Mouse (Mus musculus): Measurements from ENCODE around the gene Kcns1.

The Kcns1 gene

DNA sequence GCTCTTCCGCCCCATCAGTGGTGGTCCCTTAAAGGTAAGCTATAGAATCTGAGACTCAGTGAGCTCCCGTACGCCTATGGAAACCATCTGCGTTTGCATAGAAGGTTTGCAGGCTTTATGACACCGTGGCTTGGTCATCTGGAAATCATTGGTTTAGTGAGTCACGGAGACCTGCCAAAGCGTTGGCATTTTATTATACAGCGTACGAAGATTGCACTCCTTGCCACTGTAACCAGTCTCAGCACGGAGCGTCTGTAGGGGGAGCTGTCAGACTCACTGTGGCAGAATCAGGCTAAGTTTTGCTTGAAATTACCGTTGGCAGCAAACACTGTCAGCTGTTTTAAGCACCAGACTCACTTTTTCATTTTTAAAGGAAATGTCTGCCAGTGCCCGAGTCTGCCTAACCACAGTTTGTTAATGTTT, 44.4 kb downstream of the Kcns1 start:
- DNase-seq (ENCODE audit: low spot score in 2 of 2) = no peak

DNA sequence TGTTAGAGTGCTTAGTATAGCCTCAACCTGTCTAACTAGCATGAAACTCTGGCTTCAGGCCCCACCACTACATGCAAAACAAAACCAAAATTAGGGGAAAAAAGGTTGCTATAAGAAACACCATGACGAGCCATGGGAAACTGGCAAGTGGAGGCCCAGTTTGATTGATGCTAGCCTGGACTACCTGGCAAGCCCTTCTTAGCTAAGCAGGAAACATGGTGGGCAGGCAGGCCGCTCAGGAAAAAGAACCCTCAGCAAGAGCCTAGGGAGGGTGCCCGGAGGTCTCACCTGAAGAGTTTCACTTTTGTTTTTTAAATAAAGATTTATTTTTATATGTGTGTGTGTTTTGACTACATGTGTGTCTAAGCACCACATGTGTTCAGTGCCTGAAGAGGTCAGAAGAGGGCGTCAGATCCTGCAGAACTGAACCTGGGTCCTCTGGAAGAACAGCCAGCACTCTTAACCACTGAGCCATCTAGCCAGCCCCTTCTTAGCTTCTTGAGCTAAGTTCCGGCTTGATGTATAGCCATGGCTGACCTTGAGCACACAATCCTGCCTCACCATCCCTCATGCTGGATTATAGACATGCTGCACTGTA, 47.6 kb downstream of the Kcns1 start:
- DNase-seq (ENCODE audit: low spot score in 2 of 2) = no peak

DNA sequence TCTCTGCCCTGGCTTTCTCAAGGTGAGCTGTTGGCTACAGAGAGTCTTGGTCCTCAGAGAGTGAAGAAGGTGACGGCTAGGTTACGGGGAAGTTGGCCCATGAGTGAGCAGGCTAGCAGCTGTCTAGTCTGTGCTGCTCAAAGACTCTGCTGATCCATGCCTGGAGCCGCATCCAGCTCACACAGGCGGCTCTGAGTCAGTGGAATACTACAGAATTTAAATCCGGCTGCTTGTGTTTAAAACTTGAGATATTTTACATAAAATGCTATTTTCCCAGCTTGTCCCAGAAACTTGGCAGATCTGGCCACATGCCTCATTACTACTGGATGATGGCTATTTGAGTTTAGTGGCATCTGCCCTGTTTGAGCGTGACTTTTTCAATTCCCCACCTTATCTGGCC, 51.4 kb downstream of the Kcns1 start:
- no peak for DNase-seq (ENCODE audit: low spot score in 2 of 2)

DNA sequence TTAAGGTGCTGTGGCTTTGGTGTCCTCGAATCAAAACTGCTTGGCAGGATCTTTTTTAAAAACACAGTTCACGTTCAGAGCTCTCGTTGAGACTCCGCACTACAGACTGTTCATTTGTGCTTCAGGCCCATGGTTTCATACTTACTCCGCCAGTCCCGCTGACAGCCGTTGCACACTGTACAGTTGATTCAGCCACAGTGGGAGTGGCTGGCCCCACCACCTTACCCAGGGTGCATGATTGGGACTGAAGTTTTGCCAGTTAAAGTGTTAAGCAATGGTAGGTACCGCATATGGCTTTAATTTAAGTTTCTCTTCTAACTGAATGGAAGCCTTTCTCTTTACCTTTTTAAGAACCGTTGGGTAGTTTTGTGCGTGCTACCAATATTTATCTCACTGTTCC, 55.4 kb downstream of the Kcns1 start:
- DNase-seq (ENCODE audit: low spot score in 2 of 2) = no peak

DNA sequence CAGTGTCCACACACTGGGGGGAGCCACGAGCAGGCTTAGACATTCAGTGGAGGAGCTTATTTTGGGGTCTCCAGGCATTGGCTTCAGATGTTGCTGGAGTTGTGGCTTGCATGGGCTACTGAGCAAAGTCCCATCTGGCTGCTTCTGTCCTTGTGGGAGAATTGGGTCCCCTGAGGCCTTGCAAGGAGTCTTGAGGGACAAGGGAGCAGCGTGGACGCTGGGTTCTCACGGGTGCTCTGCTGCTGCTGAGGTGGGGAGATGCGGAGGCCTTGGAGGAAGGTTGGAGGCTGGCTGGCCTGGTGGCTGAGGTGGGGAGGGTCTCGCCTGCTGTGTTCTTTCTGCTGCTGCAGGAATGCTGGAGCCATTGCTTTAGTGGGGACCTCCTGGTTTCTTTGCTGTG, 56.9 kb downstream of the Kcns1 start:
- no peak for DNase-seq (ENCODE audit: low spot score in 2 of 2)
